Mouse (Mus musculus): ENCODE results near the gene Atxn7.
"Not testable (repeated sequence)": the region's sequence is repeated elsewhere in the genome, so short reads cannot be mapped to it uniquely, and the experiment has no call there.

Atxn7 gene

GRCm38 (mm10) chr14:13961401-13962112 lies at the start of gene Atxn7, which contains the start of gene Thoc7:
Atxn7 (plus strand) TSS chr14:13961440.
Thoc7 (minus strand) TSS chr14:13961852.
- DNase-seq = peak; percentile 51

GRCm38 (mm10) chr14:13914387-13915082 lies 46.7 kb upstream of the Atxn7 start, which contains the start of gene Gm281:
Gm281 (minus strand) TSS chr14:13914478.
- no peak for DNase-seq

GRCm38 (mm10) chr14:13915207-13915606 lies 46.0 kb upstream of the Atxn7 start:
- DNase-seq = no peak

GRCm38 (mm10) chr14:13917208-13917607 lies 44.0 kb upstream of the Atxn7 start:
- DNase-seq = no peak

- peak; percentile 69 for DNase-seq
These were observed 43.6 kb upstream of the Atxn7 start for GRCm38 (mm10) chr14:13917630-13918029.

- DNase-seq = no peak
These were observed 27.8 kb upstream of the Atxn7 start for GRCm38 (mm10) chr14:13933290-13934051.

GRCm38 (mm10) chr14:13934052-13934371 lies 27.2 kb upstream of the Atxn7 start:
- DNase-seq = no peak

GRCm38 (mm10) chr14:13944686-13945085 lies 16.6 kb upstream of the Atxn7 start:
- no peak for DNase-seq

GRCm38 (mm10) chr14:13948345-13948744 lies 12.9 kb upstream of the Atxn7 start:
- no peak for DNase-seq

GRCm38 (mm10) chr14:13950401-13950800 lies 10.8 kb upstream of the Atxn7 start:
- peak; percentile 31 for DNase-seq

- DNase-seq = not testable (repeated sequence)
These were observed 9.1 kb upstream of the Atxn7 start for GRCm38 (mm10) chr14:13952151-13952550.

GRCm38 (mm10) chr14:13960079-13960478 lies 1.2 kb upstream of the Atxn7 start:
- DNase-seq = peak; percentile 46

- DNase-seq = peak; percentile 77
These were observed 536 bp upstream of the Atxn7 start for GRCm38 (mm10) chr14:13960482-13961325.

- no peak for DNase-seq
These were observed 1.2 kb downstream of the Atxn7 start for GRCm38 (mm10) chr14:13962476-13962875.

- no peak for DNase-seq
These were observed 2.3 kb downstream of the Atxn7 start for GRCm38 (mm10) chr14:13963527-13963926.

- DNase-seq = no peak
These were observed 6.4 kb downstream of the Atxn7 start for GRCm38 (mm10) chr14:13967607-13968006.

- no peak for DNase-seq
These were observed 7.2 kb downstream of the Atxn7 start for GRCm38 (mm10) chr14:13968476-13968875.

- DNase-seq = no peak
These were observed 9.3 kb downstream of the Atxn7 start for GRCm38 (mm10) chr14:13970513-13970912.

GRCm38 (mm10) chr14:13971644-13972234 lies 10.5 kb downstream of the Atxn7 start:
- DNase-seq = no peak

- peak; percentile 47 for DNase-seq
These were observed 16.3 kb downstream of the Atxn7 start for GRCm38 (mm10) chr14:13977498-13977897.

- DNase-seq = peak; percentile 6
These were observed 20.0 kb downstream of the Atxn7 start for GRCm38 (mm10) chr14:13981286-13981685.

- peak; percentile 18 for DNase-seq
These were observed 20.9 kb downstream of the Atxn7 start for GRCm38 (mm10) chr14:13982174-13982573.
